Mouse (Mus musculus): ENCODE data around the gene Mpped2. TPM values are rescaled to one million over a fixed set of nuclear protein-coding genes. Genes with fewer than 3 reads are reported as not detected.

The Mpped2 gene
- polyA plus RNA-seq, 1 experiment: not detected

DNA sequence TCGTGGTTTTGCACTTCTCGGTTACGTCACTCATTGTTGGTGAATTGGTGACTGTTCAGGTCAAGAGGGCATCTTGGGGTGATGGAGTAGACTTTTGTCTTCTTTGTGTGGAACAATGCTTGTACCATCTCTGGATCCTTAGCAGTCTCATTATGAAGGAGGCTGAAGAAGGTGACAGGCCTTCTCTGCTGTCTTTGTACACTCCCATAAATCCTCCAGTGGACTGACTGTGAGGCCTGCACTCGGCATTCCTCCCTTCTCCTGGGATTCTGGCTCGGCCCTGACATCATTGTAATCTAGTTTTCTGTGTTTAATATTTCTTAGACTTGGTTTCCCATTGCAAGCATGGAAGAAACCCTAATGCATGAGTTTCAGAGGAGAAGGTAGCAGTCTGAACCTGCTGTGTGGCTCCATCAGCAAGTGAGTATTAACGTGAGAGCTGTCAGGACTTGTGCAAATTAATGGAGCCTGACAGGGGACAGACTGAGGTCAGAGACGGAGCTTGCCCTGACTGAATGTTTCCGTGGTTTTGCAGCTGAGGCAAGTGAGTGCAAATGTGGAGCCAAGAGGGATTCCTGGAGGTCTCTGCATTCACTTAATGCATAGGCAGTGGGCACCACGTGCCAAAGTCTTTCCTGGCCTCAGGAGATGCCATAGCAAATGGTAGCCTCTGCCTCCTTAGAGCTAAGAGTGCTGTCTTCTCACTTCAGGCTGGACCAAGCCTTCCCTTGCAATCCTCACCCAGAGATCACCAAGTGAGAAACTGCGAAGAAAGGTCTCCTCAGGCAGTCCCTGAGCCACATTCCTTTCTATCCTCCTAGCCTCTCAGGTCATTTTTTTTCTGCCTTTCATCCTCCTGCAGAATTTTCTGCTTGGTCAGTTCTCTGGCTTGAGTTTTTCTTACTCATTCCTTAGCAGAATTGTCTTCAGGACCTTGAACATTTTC lies 81.5 kb downstream of the Mpped2 start:
- Histone ChIP-seq H3K4me3 (ENCODE audit: insufficient read depth, low read depth, low read length) (no peak overlapping the region), H3K27ac (ENCODE audit: insufficient read depth, low read depth, low read length) (no peak overlapping the region), H3K4me1 (ENCODE audit: control insufficient read depth, insufficient read depth, low read length) (peaks cover 10% of the 10 kb centered on the region)
- TF ChIP-seq CTCF (IDR thresholded peaks at IDR 0.05; ENCODE audit: insufficient read depth, low read depth, low read length): no peak
- WGBS: 82% methylated on average over 10 of the region's 10 CpGs

DNA sequence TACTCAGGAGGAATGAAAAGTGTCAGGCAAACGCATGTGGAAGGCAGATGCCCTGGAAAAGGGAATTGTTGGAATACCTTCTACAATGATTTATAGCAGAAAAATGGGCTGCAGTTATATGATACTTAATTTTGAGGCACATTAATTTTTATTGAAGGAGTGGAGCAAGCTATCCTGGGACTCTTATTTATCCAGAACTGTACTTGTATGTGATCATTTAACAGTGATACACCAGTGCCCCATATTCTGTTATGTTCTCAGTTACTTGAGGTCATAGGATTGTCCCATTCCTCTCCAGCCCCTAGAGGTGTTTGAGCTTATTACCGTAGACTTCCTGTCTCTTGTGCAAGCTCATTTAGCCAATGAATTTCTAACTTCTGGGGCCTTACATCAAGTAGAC lies 82.9 kb downstream of the Mpped2 start:
- Histone ChIP-seq H3K4me3 (ENCODE audit: insufficient read depth, low read depth, low read length) (no peak overlapping the region), H3K27ac (ENCODE audit: insufficient read depth, low read depth, low read length) (no peak overlapping the region), H3K4me1 (ENCODE audit: control insufficient read depth, insufficient read depth, low read length) (peaks cover 10% of the 10 kb centered on the region)
- TF ChIP-seq POLR2A (IDR thresholded peaks at IDR 0.05; ENCODE audit: insufficient read depth, low read depth, low read length) (no peak), CTCF (IDR thresholded peaks at IDR 0.05; ENCODE audit: insufficient read depth, low read depth, low read length) (no peak)
- WGBS: 91% methylated on average over 2 of the region's 2 CpGs

GRCm38 (mm10) chr2:106778861-106779516 lies 85.9 kb downstream of the Mpped2 start:
- 74% methylated on average over 7 of the region's 7 CpGs for WGBS
- no peak for TF ChIP-seq POLR2A (IDR thresholded peaks at IDR 0.05; ENCODE audit: insufficient read depth, low read depth, low read length)
- TF ChIP-seq CTCF (IDR thresholded peaks at IDR 0.05; ENCODE audit: insufficient read depth, low read depth, low read length): no peak
- Histone ChIP-seq H3K27ac (ENCODE audit: insufficient read depth, low read depth, low read length) (no peak overlapping the region), H3K4me3 (ENCODE audit: insufficient read depth, low read depth, low read length) (no peak overlapping the region), H3K4me1 (ENCODE audit: control insufficient read depth, insufficient read depth, low read length) (peaks cover 13% of the 10 kb centered on the region)

GRCm38 (mm10) chr2:106781181-106782179 lies 88.4 kb downstream of the Mpped2 start:
- TF ChIP-seq POLR2A (IDR thresholded peaks at IDR 0.05; ENCODE audit: insufficient read depth, low read depth, low read length) (no peak), CTCF (IDR thresholded peaks at IDR 0.05; ENCODE audit: insufficient read depth, low read depth, low read length) (no peak)
- 65% methylated on average over 26 of the region's 26 CpGs for WGBS
- Histone ChIP-seq H3K4me1 (ENCODE audit: control insufficient read depth, insufficient read depth, low read length) (peaks cover 9% of the 10 kb centered on the region), H3K4me3 (ENCODE audit: insufficient read depth, low read depth, low read length) (no peak overlapping the region), H3K27ac (ENCODE audit: insufficient read depth, low read depth, low read length) (no peak overlapping the region)

- Histone ChIP-seq H3K4me3 (ENCODE audit: insufficient read depth, low read depth, low read length) (no peak overlapping the region), H3K27ac (ENCODE audit: insufficient read depth, low read depth, low read length) (no peak overlapping the region), H3K4me1 (ENCODE audit: control insufficient read depth, insufficient read depth, low read length) (peaks cover 11% of the 10 kb centered on the region)
- WGBS: 67% methylated on average over 4 of the region's 4 CpGs
- TF ChIP-seq POLR2A (IDR thresholded peaks at IDR 0.05; ENCODE audit: insufficient read depth, low read depth, low read length) (no peak), CTCF (IDR thresholded peaks at IDR 0.05; ENCODE audit: insufficient read depth, low read depth, low read length) (no peak)
Observed at GRCm38 (mm10) chr2:106783311-106783710, 90.2 kb downstream of the Mpped2 start.

DNA sequence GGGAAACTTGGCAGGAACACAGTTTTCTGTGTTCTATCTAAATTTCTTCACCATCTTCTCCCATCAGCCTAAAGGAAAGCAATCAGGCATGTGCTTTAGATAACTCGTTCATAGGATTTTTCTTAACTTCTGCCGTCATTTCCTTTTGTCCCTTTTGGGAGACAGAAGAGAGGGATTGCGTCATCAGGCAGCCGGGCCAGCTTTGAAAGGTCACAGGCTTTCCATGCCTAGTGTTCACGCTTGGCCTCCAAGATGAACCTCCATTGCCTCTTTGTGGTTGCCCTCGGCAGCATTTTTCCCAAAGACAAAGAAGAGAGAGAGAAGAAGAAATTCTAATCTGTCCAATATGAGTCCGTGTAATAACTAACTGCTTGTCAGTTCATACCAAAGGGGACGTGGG lies 95.0 kb downstream of the Mpped2 start:
- H3K27ac ChIP-seq (ENCODE audit: insufficient read depth, low read depth, low read length): no peak overlapping the region

GRCm38 (mm10) chr2:106788573-106788972 lies 95.5 kb downstream of the Mpped2 start:
- WGBS: 76% methylated on average over 4 of the region's 4 CpGs
- Histone ChIP-seq H3K27ac (ENCODE audit: insufficient read depth, low read depth, low read length) (no peak overlapping the region), H3K4me3 (ENCODE audit: insufficient read depth, low read depth, low read length) (no peak overlapping the region), H3K4me1 (ENCODE audit: control insufficient read depth, insufficient read depth, low read length) (peaks cover 2% of the 10 kb centered on the region)
- TF ChIP-seq CTCF (IDR thresholded peaks at IDR 0.05; ENCODE audit: insufficient read depth, low read depth, low read length): no peak
- TF ChIP-seq POLR2A (IDR thresholded peaks at IDR 0.05; ENCODE audit: insufficient read depth, low read depth, low read length): no peak

More for the DNA sequence above, 95.0 kb downstream of the Mpped2 start:
- 57% methylated on average over 8 of the region's 8 CpGs for WGBS
- Histone ChIP-seq H3K4me3 (ENCODE audit: insufficient read depth, low read depth, low read length) (no peak overlapping the region), H3K4me1 (ENCODE audit: control insufficient read depth, insufficient read depth, low read length) (peaks cover 2% of the 10 kb centered on the region)
- TF ChIP-seq CTCF (IDR thresholded peaks at IDR 0.05; ENCODE audit: insufficient read depth, low read depth, low read length) (no peak), POLR2A (IDR thresholded peaks at IDR 0.05; ENCODE audit: insufficient read depth, low read depth, low read length) (no peak)

- TF ChIP-seq CTCF (IDR thresholded peaks at IDR 0.05; ENCODE audit: insufficient read depth, low read depth, low read length): no peak
- no peak for TF ChIP-seq POLR2A (IDR thresholded peaks at IDR 0.05; ENCODE audit: insufficient read depth, low read depth, low read length)
- WGBS: 80% methylated on average over 5 of the region's 5 CpGs
- Histone ChIP-seq H3K4me3 (ENCODE audit: insufficient read depth, low read depth, low read length) (no peak overlapping the region), H3K4me1 (ENCODE audit: control insufficient read depth, insufficient read depth, low read length) (peaks cover 2% of the 10 kb centered on the region), H3K27ac (ENCODE audit: insufficient read depth, low read depth, low read length) (no peak overlapping the region)
Observed at GRCm38 (mm10) chr2:106789694-106790328, 96.7 kb downstream of the Mpped2 start.
